Mouse (Mus musculus) embryonic fibroblast, embryonic 13.5 days (primary cell): ENCODE measurements around the gene Slc9a3. TPM values are rescaled to one million over a fixed set of nuclear protein-coding genes. Genes with fewer than 3 reads are reported as not detected.
A peak's percentile ranks its signal among the peaks of the same experiment; 100 is the strongest.

Source experiments
- H3K27ac ChIP-seq: 2 replicates; pipeline ENCODE4 v1.5.1; 2012; ENCODE audit warnings: low read length, control low read depth, inconsistent platforms; ENCODE audit not compliant: insufficient read depth
- H3K4me1 ChIP-seq: 2 replicates; pipeline ENCODE4 v1.6.1; 2011; ENCODE audit warnings: low read length; ENCODE audit not compliant: control insufficient read depth, insufficient read depth
- H3K4me3 ChIP-seq: 2 replicates; pipeline ENCODE4 v1.5.1; 2011; ENCODE audit warnings: mild to moderate bottlenecking, control low read depth, low read length; ENCODE audit not compliant: insufficient read depth
- CTCF ChIP-seq: IDR thresholded peaks from 2 replicates; pipeline ENCODE4 v1.5.1; 2011; ENCODE audit warnings: mild to moderate bottlenecking, control low read depth, low read length, moderate library complexity, borderline replicate concordance; ENCODE audit not compliant: insufficient read depth
- POLR2A ChIP-seq: IDR thresholded peaks from 2 replicates; pipeline ENCODE4 v1.6.1; 2011; ENCODE audit warnings: low read depth, mild to moderate bottlenecking, control low read depth, low read length, moderate library complexity
- polyA plus RNA-seq: library from polyadenylated mRNA; stranded (reverse); fragments of >200 nt; gene quantifications from 2 replicates; pipeline ENCODE4 v1.2.4, GENCODE M21; 2011; ENCODE audit warnings: low read depth; ENCODE audit not compliant: missing spikeins, insufficient read length

The Slc9a3 gene
- polyA plus RNA-seq, result not detected in 2 replicates

DNA sequence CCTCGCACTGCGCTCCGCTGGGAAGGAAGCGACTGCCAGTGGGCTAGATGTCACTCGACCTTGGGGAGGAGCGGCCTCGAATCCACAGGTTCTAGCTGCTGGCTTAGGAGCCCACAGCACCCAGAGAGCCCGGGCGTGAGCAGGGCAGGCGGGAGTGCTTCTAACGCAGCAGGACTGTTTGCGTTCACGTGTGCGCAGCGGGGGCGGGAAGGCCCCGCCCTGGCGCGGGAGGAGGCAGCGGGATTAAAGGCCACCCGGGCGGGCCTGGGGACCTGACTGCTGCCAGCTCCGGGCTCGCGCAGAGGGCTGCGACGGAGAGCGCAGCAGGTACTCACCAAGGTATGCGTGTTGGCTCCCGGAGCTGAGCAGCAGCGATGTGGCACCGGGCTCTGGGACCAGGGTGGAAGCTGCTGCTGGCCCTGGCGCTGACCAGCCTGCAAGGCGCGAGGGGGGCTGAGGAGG lies at the start of gene Slc9a3:
Gene Slc9a3, plus strand, starts transcription at position 317 of the 462 bp plus-strand sequence.
- Histone ChIP-seq H3K27ac (no peak within 1 kb of the TSS), H3K4me3 (no peak within 1 kb of the TSS), H3K4me1 (no peaks in the 10 kb centered on the region)
- TF ChIP-seq POLR2A (no peak), CTCF (no peak)

DNA sequence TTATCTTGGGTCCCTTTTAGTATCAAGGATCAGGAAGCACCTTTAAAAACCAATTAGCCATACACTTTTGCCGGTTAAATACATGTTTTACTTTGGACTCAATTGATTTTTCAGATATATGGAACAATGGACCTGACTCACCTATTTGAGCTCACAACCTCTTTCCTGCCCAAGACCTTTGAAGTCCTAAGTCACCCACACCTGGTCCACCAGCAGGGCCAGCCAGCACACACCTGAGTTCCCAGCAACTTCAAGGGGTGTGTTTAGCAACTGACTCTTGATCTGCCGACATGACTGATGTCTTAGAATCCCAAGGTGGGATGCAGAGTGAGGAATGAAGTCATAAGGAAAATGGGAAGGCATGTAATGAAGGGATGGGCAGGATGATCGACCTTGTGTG lies 49.5 kb upstream of the Slc9a3 start:
- H3K4me1 ChIP-seq, result no peaks in the 10 kb centered on the region
- no peak for TF ChIP-seq CTCF
- no peak for TF ChIP-seq POLR2A
- no peak overlapping the region for H3K4me3 ChIP-seq
- no peak overlapping the region for H3K27ac ChIP-seq

DNA sequence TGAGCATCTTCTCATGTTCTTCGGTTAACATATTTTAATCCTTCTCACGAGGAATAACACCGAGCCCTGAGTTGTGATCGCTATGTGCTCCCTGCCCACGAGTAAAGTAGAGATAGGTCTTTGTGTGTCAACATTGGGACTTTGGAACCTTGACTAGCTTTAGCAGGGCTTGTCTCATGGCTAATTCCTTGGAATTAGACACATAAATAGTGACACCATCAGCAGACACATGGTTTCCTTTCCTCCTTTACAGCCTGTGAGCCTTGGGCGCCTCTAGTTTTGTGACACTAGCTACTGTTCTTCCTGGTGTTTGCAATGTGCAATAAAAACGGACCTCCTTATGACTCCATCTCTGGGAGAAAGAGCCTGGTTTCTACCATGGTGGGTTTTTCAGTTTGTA lies 47.9 kb upstream of the Slc9a3 start:
- Histone ChIP-seq H3K4me3 (no peak overlapping the region), H3K4me1 (no peaks in the 10 kb centered on the region), H3K27ac (no peak overlapping the region)
- TF ChIP-seq POLR2A (no peak), CTCF (no peak)

DNA sequence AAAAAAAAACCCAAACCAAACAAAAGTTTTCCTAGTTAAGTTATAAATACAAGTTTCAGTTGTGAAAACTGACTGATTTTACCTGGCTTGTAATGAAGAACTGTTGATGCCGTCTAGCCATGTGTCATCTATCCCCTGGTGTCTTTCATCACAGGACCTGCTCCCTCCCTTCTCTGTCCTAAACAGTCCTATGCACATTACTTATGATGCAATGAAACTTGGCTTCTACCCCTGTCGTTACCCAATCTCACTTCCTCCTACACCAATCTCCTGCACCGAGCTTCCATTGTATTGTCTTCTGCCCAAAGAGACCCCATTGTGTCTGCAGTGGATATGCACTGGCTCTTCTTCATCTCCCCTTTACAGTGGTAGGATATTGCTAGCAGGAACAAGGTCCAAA lies 31.0 kb upstream of the Slc9a3 start:
- H3K4me3 ChIP-seq, result no peak overlapping the region
- H3K27ac ChIP-seq, result no peak overlapping the region
- TF ChIP-seq POLR2A (no peak), CTCF (no peak)
- H3K4me1 ChIP-seq, result no peaks in the 10 kb centered on the region

DNA sequence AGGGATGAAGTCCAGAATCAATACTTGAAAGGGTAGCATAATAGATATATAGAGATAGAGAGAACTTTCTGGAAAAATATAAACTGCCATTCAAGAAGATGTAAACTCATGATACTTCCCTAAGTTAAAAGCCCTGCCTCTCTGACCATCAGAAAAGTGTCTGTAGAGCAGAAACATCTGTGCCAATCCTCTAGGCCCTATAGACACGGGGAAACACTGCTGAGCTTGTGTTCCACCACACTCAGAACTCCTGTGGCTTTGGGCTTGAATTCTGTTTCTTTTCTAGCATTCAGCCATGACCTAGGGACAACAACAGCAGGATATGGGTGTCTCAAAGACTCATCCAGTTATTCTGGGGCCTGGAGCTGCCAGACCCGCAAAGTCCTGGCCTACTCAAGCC lies 25.3 kb upstream of the Slc9a3 start:
- no peak overlapping the region for H3K27ac ChIP-seq
- TF ChIP-seq POLR2A (no peak), CTCF (no peak)
- H3K4me3 ChIP-seq, result no peak overlapping the region
- no peaks in the 10 kb centered on the region for H3K4me1 ChIP-seq

DNA sequence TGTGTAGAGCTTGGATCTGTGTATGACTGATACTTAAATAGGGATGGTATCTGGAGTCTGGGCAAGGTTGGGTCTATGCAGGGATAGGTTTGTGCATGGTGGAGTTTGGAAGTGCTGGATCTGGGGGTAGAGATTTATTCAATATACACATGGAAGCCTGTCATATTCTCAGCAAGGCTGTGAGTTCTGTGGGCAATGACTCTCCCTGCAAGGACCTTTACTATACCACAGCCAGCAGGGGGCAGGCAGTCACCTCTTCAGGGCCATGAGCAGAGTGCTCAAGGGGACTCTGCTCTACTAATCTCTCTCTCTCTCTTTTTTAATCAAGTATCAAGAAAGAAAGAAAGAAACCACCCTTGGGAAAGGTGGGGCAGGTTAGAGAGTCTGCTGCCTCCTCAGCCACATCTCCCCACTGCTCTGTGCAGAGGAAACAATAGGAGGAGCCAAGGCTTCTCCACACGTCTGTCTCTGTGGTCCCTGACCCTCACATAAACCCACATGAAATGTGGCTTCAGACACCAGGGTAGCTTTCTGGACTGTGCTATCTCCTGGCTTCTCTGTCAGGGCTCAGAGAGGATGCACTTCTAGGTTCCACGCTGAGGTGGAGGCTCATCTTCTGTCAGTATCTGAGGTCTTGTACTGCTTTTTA lies 24.4 kb upstream of the Slc9a3 start:
- no peak overlapping the region for H3K4me3 ChIP-seq
- H3K4me1 ChIP-seq, result no peaks in the 10 kb centered on the region
- TF ChIP-seq CTCF (peak; percentile 69; the same call in 1 of the 2 replicates), POLR2A (no peak)
- H3K27ac ChIP-seq, result no peak overlapping the region

DNA sequence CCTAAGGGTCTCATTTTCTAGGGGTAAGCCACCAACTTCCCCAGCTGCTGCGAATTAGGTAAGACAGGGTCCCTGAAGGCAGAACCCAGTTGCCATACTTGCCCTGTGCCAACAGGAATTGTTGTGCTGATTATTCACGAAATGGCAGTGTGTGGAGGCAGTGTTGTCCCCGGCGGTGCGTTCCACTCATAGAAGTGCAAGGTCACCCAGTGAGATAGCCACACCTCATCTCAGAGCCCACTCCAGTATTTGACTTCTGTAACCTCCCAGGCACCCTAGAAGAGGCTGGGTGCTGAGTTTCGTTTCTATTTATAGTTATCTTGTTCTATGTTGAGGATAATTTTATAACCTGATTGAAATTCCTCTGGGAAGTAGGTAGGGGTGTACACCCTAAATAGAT lies 22.3 kb upstream of the Slc9a3 start:
- Histone ChIP-seq H3K4me1 (no peaks in the 10 kb centered on the region), H3K27ac (no peak overlapping the region), H3K4me3 (no peak overlapping the region)
- TF ChIP-seq CTCF, result no peak
- no peak for TF ChIP-seq POLR2A

DNA sequence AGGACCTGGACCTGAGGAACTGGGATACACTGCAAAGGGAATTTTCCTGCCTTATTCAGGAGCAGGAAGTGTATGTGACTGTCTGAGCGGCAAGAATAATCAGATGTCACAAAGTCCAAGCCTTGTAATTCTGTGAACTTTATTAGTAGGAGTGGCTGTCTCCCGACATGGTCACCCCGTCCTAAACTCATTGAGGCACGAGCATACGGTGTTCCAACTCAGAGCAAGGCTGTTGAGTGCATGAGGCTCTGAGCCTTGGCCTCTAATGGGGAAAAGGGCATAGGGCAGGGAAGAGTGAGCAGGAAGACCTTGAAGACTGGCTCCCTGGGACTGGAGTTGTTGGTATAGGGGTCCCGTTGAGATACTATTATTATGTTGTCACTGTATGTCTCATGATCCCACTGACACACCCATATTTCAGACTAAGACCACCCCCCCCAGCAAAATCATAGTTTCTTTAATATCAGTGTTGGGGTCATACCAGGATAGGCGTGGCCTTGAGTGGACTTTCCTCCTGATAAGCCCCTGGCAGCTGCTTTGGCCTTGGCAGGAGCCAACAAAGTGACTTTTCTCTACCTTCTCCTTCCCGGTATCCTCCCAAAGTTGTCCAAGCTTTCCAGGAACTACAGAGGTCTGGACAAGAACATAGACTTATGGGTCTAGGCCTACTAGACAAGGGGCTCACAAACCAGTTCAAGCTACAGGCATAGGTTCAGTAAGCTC lies 19.0 kb upstream of the Slc9a3 start:
- H3K27ac ChIP-seq, result no peak overlapping the region
- H3K4me1 ChIP-seq, result no peaks in the 10 kb centered on the region
- H3K4me3 ChIP-seq, result no peak overlapping the region
- no peak for TF ChIP-seq POLR2A
- no peak for TF ChIP-seq CTCF

DNA sequence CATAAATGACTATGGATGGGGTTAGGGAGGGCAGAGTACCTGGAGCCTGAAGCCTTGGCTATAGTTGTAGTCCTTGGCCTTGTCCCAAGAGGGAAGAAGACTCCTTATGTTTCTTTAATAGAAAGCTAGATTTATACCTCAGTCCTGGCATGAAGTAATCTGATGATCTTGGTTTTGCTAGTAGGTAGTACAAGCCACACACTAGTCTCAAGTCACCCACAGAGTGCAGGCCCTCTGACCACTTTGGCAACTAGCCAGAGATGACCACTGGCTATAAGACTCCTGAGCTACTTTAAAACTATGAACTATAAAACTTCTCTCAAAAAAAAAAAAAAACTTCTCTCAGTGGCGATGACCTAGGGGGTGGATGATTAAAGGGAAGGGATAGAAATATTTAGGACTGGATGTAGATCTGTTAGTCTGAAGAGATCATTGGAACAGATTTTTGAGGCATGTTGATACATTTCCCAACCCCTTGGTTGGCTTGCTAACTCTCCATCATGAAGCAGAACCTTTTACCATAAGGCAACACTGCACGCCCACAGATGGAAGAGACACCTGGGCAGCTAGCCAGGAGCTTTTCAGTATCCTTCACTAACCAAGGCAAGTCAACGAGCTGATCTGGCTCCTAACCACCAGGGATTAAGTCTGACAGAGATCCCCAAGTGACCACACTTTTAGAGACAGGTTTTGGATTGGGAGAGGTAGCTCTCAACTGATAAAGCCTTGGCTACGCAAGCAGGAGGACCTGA lies 18.2 kb upstream of the Slc9a3 start:
- Histone ChIP-seq H3K4me1 (no peaks in the 10 kb centered on the region), H3K4me3 (no peak overlapping the region), H3K27ac (no peak overlapping the region)
- TF ChIP-seq CTCF (no peak), POLR2A (no peak)
